Mouse (Mus musculus): ENCODE measurements around the gene Shisa3.

- TF ChIP-seq CTCF (IDR thresholded peaks at IDR 0.05; ENCODE audit: low read depth) = no peak
- TF ChIP-seq EP300 (IDR thresholded peaks at IDR 0.05; ENCODE audit: low read depth) = no peak
Measured at GRCm38 (mm10) chr5:67646756-67647529, 39.3 kb downstream of the Shisa3 start.
